Mouse (Mus musculus): Measurements from ENCODE around the gene Ccdc13. TPM values are rescaled to one million over a fixed set of nuclear protein-coding genes. Genes with fewer than 3 reads are reported as not detected.

The Ccdc13 gene
- total RNA-seq, 1 experiment from 2014 or later = not detected

DNA sequence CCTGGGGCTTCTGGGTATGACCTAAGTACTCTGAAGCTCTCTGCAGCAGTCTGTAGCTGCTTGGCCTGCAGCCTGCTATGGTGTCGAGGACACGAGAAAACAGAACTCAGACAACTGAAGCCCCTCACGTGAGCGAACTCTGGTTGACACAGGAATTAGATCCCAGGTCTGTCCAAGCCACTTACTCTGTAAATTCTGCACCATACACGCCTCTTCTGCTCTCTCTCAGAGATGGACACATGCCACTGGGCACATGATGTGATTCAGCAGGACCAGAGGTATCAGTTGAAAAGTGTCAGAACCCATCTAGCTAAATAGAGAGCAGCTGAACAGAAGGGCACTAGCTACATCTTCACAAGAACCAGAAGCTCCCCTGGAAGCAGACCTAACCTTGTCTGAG, 66.8 kb downstream of the Ccdc13 start:
- no peak for ATAC-seq (replicated peaks; ENCODE audit: insufficient number of reproducible peaks, low FRiP score, low TSS enrichment, poor library complexity, severe bottlenecking)

- ATAC-seq (replicated peaks; ENCODE audit: insufficient number of reproducible peaks, low FRiP score, low TSS enrichment, poor library complexity, severe bottlenecking) = no peak
These were observed 74.0 kb downstream of the Ccdc13 start for GRCm38 (mm10) chr9:121765166-121765855.

- no peak for ATAC-seq (replicated peaks; ENCODE audit: insufficient number of reproducible peaks, low FRiP score, low TSS enrichment, poor library complexity, severe bottlenecking)
These were observed 75.5 kb downstream of the Ccdc13 start for GRCm38 (mm10) chr9:121763716-121764115.

DNA sequence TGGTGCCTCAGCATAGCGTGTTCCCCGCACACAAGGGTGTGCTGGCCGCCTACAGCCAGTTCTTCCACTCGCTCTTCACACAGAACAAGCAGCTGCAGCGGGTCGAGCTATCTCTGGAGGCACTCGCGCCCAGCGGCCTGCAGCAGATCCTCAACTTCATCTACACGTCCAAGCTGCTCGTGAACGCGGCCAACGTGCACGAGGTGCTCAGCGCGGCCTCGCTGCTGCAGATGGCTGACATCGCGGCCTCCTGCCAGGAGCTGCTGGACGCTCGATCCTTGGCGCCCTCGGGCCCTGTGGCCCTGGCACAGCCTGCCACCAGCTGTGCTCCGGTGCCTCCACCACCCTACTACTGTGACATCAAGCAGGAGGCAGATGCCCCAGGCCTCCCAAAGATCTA, 76.5 kb downstream of the Ccdc13 start:
- no peak for ATAC-seq (replicated peaks; ENCODE audit: insufficient number of reproducible peaks, low FRiP score, low TSS enrichment, poor library complexity, severe bottlenecking)

GRCm38 (mm10) chr9:121762248-121762647, 77.0 kb downstream of the Ccdc13 start:
- ATAC-seq (replicated peaks; ENCODE audit: insufficient number of reproducible peaks, low FRiP score, low TSS enrichment, poor library complexity, severe bottlenecking) = no peak

- no peak for ATAC-seq (replicated peaks; ENCODE audit: insufficient number of reproducible peaks, low FRiP score, low TSS enrichment, poor library complexity, severe bottlenecking)
These were observed 77.5 kb downstream of the Ccdc13 start for GRCm38 (mm10) chr9:121761787-121762186.

DNA sequence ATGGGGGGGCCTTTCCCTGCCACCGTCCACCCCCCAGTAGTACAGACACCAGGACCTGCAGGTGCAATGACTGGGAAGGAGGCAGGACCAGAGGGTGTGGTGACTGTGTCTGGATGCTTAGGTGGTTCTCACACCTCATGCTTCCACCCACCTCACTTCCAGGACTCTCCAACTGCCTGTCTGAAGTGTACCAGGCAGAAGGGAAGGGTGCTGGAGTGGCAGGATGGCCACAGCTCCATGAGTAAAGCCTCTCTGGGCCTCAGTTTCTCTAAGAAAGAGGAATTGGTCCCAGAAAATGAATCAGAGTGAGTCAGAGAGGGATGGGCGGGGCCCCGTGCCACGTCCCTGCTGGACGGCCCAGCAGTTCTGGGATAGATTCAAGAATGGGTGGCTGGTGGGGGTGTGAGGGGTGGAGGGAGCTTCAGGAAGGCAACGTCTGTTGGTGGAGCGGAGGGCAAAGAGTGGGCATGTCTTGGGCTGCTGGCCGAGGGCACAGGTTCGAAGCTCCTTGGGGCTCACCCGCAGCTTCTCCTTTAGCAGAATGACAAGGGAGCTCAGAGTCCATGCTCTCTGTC, 78.1 kb downstream of the Ccdc13 start:
- ATAC-seq (replicated peaks; ENCODE audit: insufficient number of reproducible peaks, low FRiP score, low TSS enrichment, poor library complexity, severe bottlenecking) = no peak

DNA sequence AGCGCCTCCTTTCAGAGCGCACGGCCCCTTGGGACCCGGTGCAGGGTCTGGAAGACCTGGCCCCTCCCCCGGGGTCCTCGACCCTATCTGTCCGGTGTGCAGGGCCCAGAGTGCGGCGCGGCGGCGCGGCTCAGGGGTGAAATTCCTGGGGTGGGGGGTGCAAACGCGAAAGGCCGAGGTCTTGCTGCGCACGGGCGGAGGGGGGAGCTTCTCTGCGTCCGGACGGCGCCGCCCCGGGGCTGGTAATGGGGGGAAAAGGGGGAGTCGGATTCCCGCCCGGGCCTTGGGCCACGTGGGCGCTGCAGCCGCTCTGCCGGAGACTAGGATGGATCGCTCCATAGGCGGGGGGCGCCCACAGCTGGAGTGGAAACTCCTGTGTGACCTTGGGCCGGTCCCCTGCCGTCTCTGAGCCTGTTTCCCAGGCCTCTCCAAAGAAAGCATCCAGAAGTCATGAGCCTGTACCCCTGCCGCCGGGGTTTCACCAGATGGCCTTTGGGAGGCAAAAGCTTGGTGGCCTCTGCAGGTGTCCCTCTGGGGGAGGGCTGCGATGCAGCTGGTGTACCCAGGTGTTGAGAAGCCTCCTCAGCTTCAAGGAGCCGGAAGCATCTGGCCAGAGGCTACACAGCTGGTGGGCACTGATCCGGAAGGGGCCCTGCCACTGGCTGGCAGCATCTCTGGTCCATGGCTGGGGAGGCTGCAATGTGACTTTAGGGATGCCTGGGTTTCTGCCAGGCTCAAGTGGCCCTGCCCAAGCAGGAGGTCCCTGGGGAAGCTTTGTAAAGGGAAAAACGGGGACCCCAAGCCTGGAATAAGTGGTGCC, 78.8 kb downstream of the Ccdc13 start:
- ATAC-seq (replicated peaks; ENCODE audit: insufficient number of reproducible peaks, low FRiP score, low TSS enrichment, poor library complexity, severe bottlenecking) = no peak

DNA sequence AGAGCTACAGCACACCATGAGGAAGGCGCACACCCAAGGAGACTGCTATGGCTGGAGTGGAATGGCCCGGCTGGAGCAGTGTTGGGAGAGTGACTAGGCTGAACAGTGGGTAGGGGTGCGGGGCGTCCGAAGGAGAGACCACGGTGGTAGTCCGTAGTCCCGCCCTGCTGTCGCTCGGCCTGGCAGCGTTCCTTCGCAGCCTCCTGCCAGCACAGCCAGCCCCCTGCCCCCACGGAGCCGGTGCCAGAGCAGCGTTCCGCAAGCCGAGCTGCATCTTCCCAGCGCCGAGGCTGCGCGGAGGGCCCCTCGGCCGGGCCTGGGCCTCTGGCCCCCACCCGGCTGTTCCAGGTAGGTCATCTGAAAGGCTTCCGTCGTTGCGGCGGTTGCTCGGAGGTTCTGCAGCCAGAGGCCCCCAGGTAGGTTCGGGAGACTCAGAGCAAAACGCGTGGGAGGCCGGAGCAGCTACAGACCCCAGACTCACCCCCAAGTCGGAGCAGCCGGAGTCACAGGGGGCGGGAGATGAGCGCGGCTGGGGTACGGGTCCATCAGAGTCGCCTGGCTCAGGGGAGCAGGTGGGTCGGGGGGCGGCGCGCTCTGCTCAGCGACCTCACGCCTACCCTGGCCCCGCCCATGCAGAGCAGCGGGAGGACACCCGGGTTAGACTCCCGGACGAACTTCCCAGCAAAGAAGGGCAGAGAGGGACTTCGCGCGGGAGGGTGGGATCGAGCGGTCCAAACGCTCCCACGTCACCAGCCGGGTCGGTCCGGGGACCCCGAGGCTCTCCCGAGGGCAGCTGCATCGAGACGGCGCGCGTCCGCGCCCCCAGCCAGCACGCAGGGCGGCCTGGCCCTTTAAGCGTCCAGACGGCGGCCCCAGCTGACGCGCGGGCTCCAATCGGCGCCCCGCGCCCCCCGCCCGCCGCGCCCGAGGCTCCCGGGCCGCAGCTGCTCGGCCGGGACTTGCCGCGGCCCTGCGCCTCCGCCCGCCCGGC, 79.9 kb downstream of the Ccdc13 start, which contains the start of gene Zfp651:
Gene Zfp651, plus strand, starts transcription at position 240 of the 991 bp plus-strand sequence.
- no peak for ATAC-seq (replicated peaks; ENCODE audit: insufficient number of reproducible peaks, low FRiP score, low TSS enrichment, poor library complexity, severe bottlenecking)

- ATAC-seq (replicated peaks; ENCODE audit: insufficient number of reproducible peaks, low FRiP score, low TSS enrichment, poor library complexity, severe bottlenecking) = no peak
These were observed 81.1 kb downstream of the Ccdc13 start for GRCm38 (mm10) chr9:121757835-121758814.

DNA sequence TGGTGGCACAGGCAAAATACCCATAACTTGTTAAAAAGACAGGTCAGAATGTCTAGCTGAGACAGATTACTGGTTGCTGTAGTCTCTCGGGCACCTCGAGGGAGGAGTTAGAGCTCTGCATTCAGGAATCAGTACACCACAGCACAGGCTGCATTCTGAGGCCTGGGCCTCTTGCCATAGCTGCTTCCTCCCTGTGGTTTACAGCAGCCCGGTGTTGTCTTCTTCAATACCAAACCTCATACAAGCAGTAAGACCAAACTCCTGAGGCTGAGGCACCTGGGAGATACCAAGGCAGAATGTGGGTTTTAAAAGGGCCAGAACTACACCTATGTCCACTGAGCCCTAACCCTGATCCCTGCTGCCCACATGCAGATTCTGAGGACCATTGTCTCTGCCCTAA, 81.8 kb downstream of the Ccdc13 start:
- ATAC-seq (replicated peaks; ENCODE audit: insufficient number of reproducible peaks, low FRiP score, low TSS enrichment, poor library complexity, severe bottlenecking) = no peak

DNA sequence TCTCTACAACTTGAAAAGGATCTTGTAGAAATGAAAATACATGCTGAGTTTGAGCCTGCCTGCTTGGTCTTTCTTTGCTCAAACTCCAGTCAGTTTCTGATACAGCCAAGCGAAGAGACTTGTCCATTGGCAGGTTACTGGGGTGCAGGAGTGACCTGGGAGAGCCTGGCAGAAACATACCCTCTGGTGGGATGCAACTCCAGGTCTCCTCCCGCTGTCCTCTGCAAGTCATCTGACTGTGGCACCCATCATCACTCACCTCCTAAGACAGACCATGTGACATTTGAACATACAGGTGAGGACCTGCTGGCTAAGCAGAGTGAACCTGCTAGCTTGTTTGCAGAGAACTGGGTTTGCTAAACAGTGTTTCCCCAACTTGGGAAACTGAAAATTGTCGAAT, 82.5 kb downstream of the Ccdc13 start:
- ATAC-seq (replicated peaks; ENCODE audit: insufficient number of reproducible peaks, low FRiP score, low TSS enrichment, poor library complexity, severe bottlenecking) = no peak

GRCm38 (mm10) chr9:121754624-121755023, 84.6 kb downstream of the Ccdc13 start:
- no peak for ATAC-seq (replicated peaks; ENCODE audit: insufficient number of reproducible peaks, low FRiP score, low TSS enrichment, poor library complexity, severe bottlenecking)

- ATAC-seq (replicated peaks; ENCODE audit: insufficient number of reproducible peaks, low FRiP score, low TSS enrichment, poor library complexity, severe bottlenecking) = no peak
These were observed 86.5 kb downstream of the Ccdc13 start for GRCm38 (mm10) chr9:121752774-121753173.
